Mouse (Mus musculus) small intestine, adult 2 months (tissue): Measurements from ENCODE around the gene Ubtf.

Experiments used
- CTCF ChIP-seq: fragments of 200-500 bp; IDR thresholded peaks from 2 replicates; pipeline ENCODE4 v1.5.1; 2012; ENCODE audit warnings: low read depth, mild to moderate bottlenecking, control low read depth, inconsistent platforms, low read length, moderate library complexity, mixed read lengths; ENCODE audit not compliant: insufficient replicate concordance, insufficient read length; ENCODE audit errors: extremely low read depth
- POLR2A ChIP-seq: fragments of 200-500 bp; IDR thresholded peaks from 2 replicates; pipeline ENCODE4 v1.6.1; 2012; ENCODE audit warnings: low read depth, mild to moderate bottlenecking, control low read depth, inconsistent platforms, low read length, moderate library complexity

GRCm38 (mm10) chr11:102268520-102269244 is 50.9 kb downstream of the Ubtf start, which contains the start of gene Asb16:
- TF ChIP-seq POLR2A, result no peak
- TF ChIP-seq CTCF, result no peak
